Mouse (Mus musculus) C2C12 (cell line): ENCODE data around the gene Gm10073.

Source experiments
- CEBPB ChIP-seq: IDR thresholded peaks from one replicate; pipeline ENCODE4 v1.6.1; 2011; ENCODE audit warnings: low read depth, mild to moderate bottlenecking, control low read depth, moderate library complexity
- CTCF ChIP-seq: IDR thresholded peaks from one replicate; pipeline ENCODE4 v1.5.1; 2011; ENCODE audit not compliant: control insufficient read depth, insufficient read depth, insufficient read length
- MYOD1 ChIP-seq: IDR thresholded peaks from one replicate; pipeline ENCODE4 v1.6.1; 2011; ENCODE audit warnings: low read depth; ENCODE audit not compliant: control insufficient read depth, insufficient read length
- MYOG ChIP-seq: IDR thresholded peaks from one replicate; pipeline ENCODE4 v1.6.1; 2011; ENCODE audit not compliant: control insufficient read depth, insufficient read length; ENCODE audit errors: extremely low read depth
- USF1 ChIP-seq: IDR thresholded peaks from one replicate; pipeline ENCODE4 v1.6.1; 2011; ENCODE audit warnings: low read depth, mild to moderate bottlenecking, control low read depth, moderate library complexity

DNA sequence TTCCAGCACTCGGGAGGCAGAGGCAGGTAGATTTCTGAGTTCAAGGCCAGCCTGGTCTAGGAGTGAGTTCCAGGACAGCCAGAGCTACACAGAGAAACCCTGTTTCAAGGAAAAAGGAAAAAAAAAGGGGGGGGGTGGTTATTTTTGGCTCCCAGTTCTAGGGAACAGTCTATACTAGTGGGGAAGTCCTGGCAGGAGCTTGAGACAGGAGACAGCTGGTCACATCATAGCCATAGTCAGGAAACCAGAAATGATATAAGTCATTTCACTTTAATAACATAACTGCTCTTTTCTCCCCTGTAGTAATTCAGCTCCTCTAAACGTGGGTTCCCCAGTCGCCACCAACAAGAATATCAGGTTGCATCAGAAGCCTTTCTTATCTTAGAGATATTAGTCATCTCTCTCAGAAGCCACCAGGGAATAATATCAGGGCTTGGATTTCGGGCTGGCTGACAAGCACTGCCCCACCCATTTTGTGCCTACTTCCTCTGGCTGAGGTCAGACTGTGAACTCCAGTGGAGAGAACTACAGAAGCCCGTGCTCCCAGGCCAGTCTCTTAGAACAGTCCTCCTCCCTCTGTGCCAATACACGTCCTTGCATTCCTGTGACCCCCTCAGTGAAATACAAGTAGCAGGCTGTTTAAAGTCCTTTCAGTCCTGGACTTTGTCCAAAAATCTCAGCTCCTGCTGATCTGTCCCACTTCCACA lies 3.7 kb upstream of the Gm10073 start:
- no peak for TF ChIP-seq CTCF
- TF ChIP-seq USF1: no peak
- peak; percentile 57 for TF ChIP-seq MYOD1
- no peak for TF ChIP-seq MYOG
- TF ChIP-seq CEBPB: peak; percentile 70
